Mouse (Mus musculus): ENCODE data around the gene Gtf2f2. TPM values are rescaled to one million over a fixed set of nuclear protein-coding genes. Genes with fewer than 3 reads are reported as not detected.

Gtf2f2 gene
- 1.7 and 2.1 TPM in 2 replicates for polyA plus RNA-seq (2012; rRNA removed)

DNA sequence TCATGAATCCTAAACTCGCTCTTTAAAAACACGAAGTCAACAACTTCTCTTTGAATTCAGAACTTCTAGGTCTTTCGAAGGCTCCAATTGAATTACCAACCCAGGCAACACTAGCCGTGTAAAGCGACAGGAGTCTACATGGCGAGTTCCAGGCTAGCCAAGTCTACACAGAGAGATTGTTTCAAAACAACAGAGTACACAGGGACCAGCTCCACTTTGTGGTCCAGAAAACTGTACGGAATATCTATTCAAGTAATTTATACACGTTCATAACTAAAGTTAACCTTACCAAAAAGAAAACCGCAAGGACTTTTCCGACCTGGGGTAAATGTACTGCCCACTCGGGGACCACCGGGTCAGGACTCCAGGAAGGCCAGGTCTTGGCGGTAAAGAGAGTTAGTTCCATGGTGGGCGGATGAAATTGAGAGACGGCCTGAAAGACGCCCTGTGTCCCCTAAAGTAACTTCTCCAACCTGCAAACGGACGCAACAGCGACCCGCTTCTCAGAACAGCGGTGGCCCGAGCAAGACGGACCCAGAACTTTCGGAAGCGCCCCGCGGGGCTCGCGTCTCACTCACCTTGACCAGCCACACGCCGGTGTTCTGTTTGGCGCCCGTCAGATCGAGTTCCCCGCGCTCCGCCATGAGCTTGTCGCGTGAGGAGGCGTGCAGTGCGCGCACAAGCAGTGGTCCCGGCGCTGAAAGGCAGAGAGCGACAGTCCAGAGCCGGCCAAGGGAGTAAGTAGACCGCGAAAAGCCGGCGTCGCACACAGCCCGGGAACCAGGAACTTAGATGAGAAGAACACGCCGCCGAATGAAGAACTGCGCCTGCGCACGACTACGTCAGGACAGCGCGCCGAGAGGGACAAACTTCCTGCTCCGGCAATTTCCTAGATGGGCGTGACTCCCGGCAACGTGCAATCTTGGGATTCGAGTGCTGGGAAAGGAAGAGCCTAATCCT is at the start of gene Gtf2f2:
Gene Gtf2f2, minus strand, starts transcription at position 764 of the 960 bp plus-strand sequence.

GRCm38 (mm10) chr14:75954766-75955165 is 55.9 kb downstream of the Gtf2f2 start, which contains the start of gene Kctd4:
Kctd4 (plus strand) TSS chr14:75955009.

Other genes with a start within 250 kb of the Gtf2f2 start
- gene Slc25a30, start 223.8 kb downstream of the Gtf2f2 start, polyA plus RNA-seq (2012; rRNA removed), result 1.9 and 3.1 TPM in 2 replicates
- 2,772 and 2,860 TPM in 2 replicates for gene Tpt1, start 165.8 kb downstream of the Gtf2f2 start, polyA plus RNA-seq (2012; rRNA removed)
- not detected in 2 replicates for gene Kctd4, start 55.9 kb downstream of the Gtf2f2 start, polyA plus RNA-seq (2012; rRNA removed)
- 1.8 and 2.2 TPM in 2 replicates for gene Gpalpp1, start 99.9 kb upstream of the Gtf2f2 start, polyA plus RNA-seq (2012; rRNA removed)
- gene Nufip1, start 100.0 kb upstream of the Gtf2f2 start, polyA plus RNA-seq (2012; rRNA removed), result 3.0 and 3.2 TPM in 2 replicates

All from colon, adult 2 months (tissue).